Mouse (Mus musculus) kidney, embryonic 16.5 days (tissue): ENCODE data around the gene Foxo1. TPM values are rescaled to one million over a fixed set of nuclear protein-coding genes. Genes with fewer than 3 reads are reported as not detected.

ENCODE experiments used
- ATAC-seq: fragments of 200-750 bp; cut with Nextera tagmentation; 2 replicates; pipeline ENCODE4 v1.8.0; 2017; ENCODE audit warnings: moderate TSS enrichment; ENCODE audit not compliant: low FRiP score, low TSS enrichment
- H3K27ac ChIP-seq: fragments of 300-500 bp; sonication (generic); 2 replicates; pipeline ENCODE4 v1.5.1; 2014; ENCODE audit warnings: low read length
- H3K27me3 ChIP-seq: fragments of 300-500 bp; sonication (generic); 2 replicates; pipeline ENCODE4 v1.6.1; 2014; ENCODE audit warnings: low read length, control low read depth, mixed read lengths; ENCODE audit not compliant: insufficient read depth
- H3K36me3 ChIP-seq: fragments of 300-500 bp; sonication (generic); 2 replicates; pipeline ENCODE4 v1.6.1; 2014; ENCODE audit warnings: low read length, control low read depth, mixed read lengths; ENCODE audit not compliant: insufficient read depth
- H3K4me1 ChIP-seq: fragments of 300-500 bp; sonication (generic); 2 replicates; pipeline ENCODE4 v1.6.1; 2014; ENCODE audit warnings: low read length, control low read depth, mixed read lengths; ENCODE audit not compliant: insufficient read depth
- H3K4me2 ChIP-seq: fragments of 300-500 bp; sonication (generic); replicated peaks from 2 replicates; pipeline ENCODE4 v1.6.1; 2014; ENCODE audit warnings: low read depth, low read length
- H3K4me3 ChIP-seq: fragments of 300-500 bp; sonication (generic); 2 replicates; pipeline ENCODE4 v1.5.1; 2014; ENCODE audit warnings: mild to moderate bottlenecking, low read length
- H3K9ac ChIP-seq: fragments of 300-500 bp; sonication (generic); replicated peaks from 2 replicates; pipeline ENCODE4 v1.6.1; 2014; ENCODE audit warnings: low read length
- H3K9me3 ChIP-seq: fragments of 300-500 bp; sonication (generic); 2 replicates; pipeline ENCODE4 v1.6.1; 2016; ENCODE audit warnings: low read length, control low read depth
- WGBS: fragments of 180-500 bp; shearing (Covaris S2); extraction: QIAGEN DNeasy Blood & Tissue Kit; methylation state at CpG from one replicate; pipeline ENCODE4 v1.1.7; 2014; 5-methylcytosine and 5-hydroxymethylcytosine counted together
- polyA plus RNA-seq: library from polyadenylated mRNA; unstranded; fragments of >200 nt; fragmentation: Nextera tagmentation; extraction: Ambion mirVana; gene quantifications from 2 replicates; pipeline ENCODE4 v1.2.1, GENCODE M21; 2015

The Foxo1 gene
- polyA plus RNA-seq, 1 experiment from 2014 or later = 5.9 TPM

GRCm38 (mm10) chr3:52267293-52267651 is 864 bp upstream of the Foxo1 start:
- WGBS = 2% methylated on average over 15 of the region's 15 CpGs
- Histone ChIP-seq H3K9me3 (no peaks in the 10 kb centered on the region), H3K36me3 (no peaks in the 10 kb centered on the region), H3K27ac (no peak overlapping the region), H3K27me3 (0 out of 2 replicates have a peak, but pooled peaks cover 6% of the 10 kb centered on the region), H3K4me3 (peak overlapping the region; percentile 93), H3K9ac (peak overlapping the region; percentile 76), H3K4me1 (peaks cover 28% of the 10 kb centered on the region), H3K4me2 (peak overlapping the region; percentile 91)
- no peak for ATAC-seq

- Histone ChIP-seq H3K27ac (peak overlapping the region; percentile 94), H3K4me3 (peak overlapping the region; percentile 93), H3K4me2 (peak overlapping the region; percentile 91), H3K27me3 (0 out of 2 replicates have a peak, but pooled peaks cover 6% of the 10 kb centered on the region), H3K9ac (peak overlapping the region; percentile 92), H3K4me1 (peaks cover 30% of the 10 kb centered on the region), H3K36me3 (no peaks in the 10 kb centered on the region), H3K9me3 (no peaks in the 10 kb centered on the region)
- ATAC-seq = no peak; the same call in 1 of the 2 replicates
- WGBS = under 1% methylated on average over 39 of the region's 40 CpGs
Observed at GRCm38 (mm10) chr3:52268487-52268736, 276 bp downstream of the Foxo1 start.

GRCm38 (mm10) chr3:52268737-52269513 is 789 bp downstream of the Foxo1 start:
- no peaks in the 10 kb centered on the region for H3K9me3 ChIP-seq
- H3K27ac ChIP-seq = peak overlapping the region; percentile 94
- H3K4me3 ChIP-seq = peak overlapping the region; percentile 93
- peaks cover 30% of the 10 kb centered on the region for H3K4me1 ChIP-seq
- H3K9ac ChIP-seq = peak overlapping the region; percentile 92
- under 1% methylated on average over 85 of the region's 89 CpGs for WGBS
- no peaks in the 10 kb centered on the region for H3K36me3 ChIP-seq
- H3K4me2 ChIP-seq = peak overlapping the region; percentile 91
- H3K27me3 ChIP-seq = 0 out of 2 replicates have a peak, but pooled peaks cover 6% of the 10 kb centered on the region
- peak; percentile 31 for ATAC-seq

- peak overlapping the region; percentile 94 for H3K27ac ChIP-seq
Observed at GRCm38 (mm10) chr3:52269514-52270351, 1.6 kb downstream of the Foxo1 start.

DNA sequence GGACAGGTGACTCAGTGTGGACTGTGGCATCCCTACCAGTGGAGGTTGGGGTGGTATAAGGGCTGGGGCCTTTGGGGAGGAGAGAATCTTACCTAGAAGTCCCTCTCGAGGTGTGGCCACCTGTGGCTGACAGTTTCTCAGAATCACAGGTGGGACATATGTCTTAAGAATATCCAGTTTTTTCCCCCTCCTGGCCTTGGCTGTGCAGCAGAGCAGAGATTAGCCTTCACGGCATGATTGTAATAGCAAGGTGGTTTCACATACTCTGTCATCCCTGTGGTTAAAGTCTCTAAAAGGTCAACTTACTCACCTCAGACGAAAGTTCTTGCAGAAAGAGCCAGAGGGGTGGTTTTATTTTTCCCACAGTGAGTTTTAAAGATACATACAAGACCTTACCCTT is 2.4 kb downstream of the Foxo1 start:
- Histone ChIP-seq H3K27ac (peak overlapping the region; percentile 94; the same call in 1 of the 2 replicates), H3K36me3 (no peaks in the 10 kb centered on the region), H3K4me3 (peak overlapping the region; percentile 93), H3K4me2 (peak overlapping the region; percentile 91), H3K9me3 (no peaks in the 10 kb centered on the region), H3K9ac (peak overlapping the region; percentile 92), H3K4me1 (peaks cover 30% of the 10 kb centered on the region), H3K27me3 (0 out of 2 replicates have a peak, but pooled peaks cover 3% of the 10 kb centered on the region)
- 9% methylated on average over 3 of the region's 3 CpGs for WGBS
- ATAC-seq = peak; percentile 2; the same call in 1 of the 2 replicates

More at GRCm38 (mm10) chr3:52269514-52270351, 1.6 kb downstream of the Foxo1 start:
- Histone ChIP-seq H3K4me2 (peak overlapping the region; percentile 91), H3K4me3 (peak overlapping the region; percentile 93), H3K27me3 (0 out of 2 replicates have a peak, but pooled peaks cover 6% of the 10 kb centered on the region), H3K9ac (peak overlapping the region; percentile 92), H3K4me1 (peaks cover 30% of the 10 kb centered on the region), H3K9me3 (no peaks in the 10 kb centered on the region), H3K36me3 (no peaks in the 10 kb centered on the region)
- peak; percentile 67 for ATAC-seq
- under 1% methylated on average over 55 of the region's 55 CpGs for WGBS

- Histone ChIP-seq H3K27ac (no peak overlapping the region), H3K36me3 (no peaks in the 10 kb centered on the region), H3K4me3 (peak overlapping the region; percentile 2; the same call in 1 of the 2 replicates), H3K9me3 (no peaks in the 10 kb centered on the region), H3K27me3 (no peaks in the 10 kb centered on the region), H3K4me1 (peaks cover 30% of the 10 kb centered on the region), H3K4me2 (peak overlapping the region; percentile 91), H3K9ac (no peak overlapping the region)
- WGBS = 58% methylated on average over 5 of the region's 5 CpGs
- ATAC-seq = no peak
Observed at GRCm38 (mm10) chr3:52271376-52271775, 3.2 kb downstream of the Foxo1 start.

DNA sequence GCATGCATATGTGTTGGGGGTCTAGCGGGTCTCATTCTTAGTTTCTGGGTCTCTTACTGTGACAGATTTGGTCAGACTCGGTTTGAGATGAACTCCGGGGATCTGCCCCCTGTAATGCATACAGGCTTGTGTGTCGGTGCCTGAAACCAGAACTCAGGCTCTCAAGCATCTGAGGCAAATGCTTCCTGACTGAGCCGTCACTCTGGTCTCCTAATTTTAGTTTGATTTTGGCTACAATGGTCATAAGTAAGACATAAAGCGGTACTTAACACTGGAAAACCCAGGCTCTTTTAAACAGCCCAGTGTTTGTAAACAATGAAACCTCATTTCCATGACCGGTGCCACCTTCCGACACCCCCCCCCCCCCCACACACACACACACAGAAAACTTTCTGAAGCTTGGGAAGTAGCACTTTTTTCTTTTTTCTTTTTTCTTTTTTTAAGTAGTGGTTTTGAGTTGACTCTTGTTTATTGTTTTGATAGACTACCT is 4.3 kb downstream of the Foxo1 start:
- no peak for ATAC-seq
- Histone ChIP-seq H3K9ac (no peak overlapping the region), H3K9me3 (no peaks in the 10 kb centered on the region), H3K36me3 (no peaks in the 10 kb centered on the region), H3K4me1 (peaks cover 22% of the 10 kb centered on the region), H3K4me2 (peak overlapping the region; percentile 91; the same call in 1 of the 2 replicates), H3K27ac (no peak overlapping the region), H3K27me3 (no peaks in the 10 kb centered on the region), H3K4me3 (no peak overlapping the region)
- 66% methylated on average over 8 of the region's 8 CpGs for WGBS

GRCm38 (mm10) chr3:52274475-52274874 is 6.3 kb downstream of the Foxo1 start:
- H3K4me3 ChIP-seq = no peak overlapping the region
- no peaks in the 10 kb centered on the region for H3K27me3 ChIP-seq
- ATAC-seq = no peak
- no peak overlapping the region for H3K27ac ChIP-seq
- no peak overlapping the region for H3K9ac ChIP-seq
- peaks cover 22% of the 10 kb centered on the region for H3K4me1 ChIP-seq
- H3K36me3 ChIP-seq = peaks cover 3% of the 10 kb centered on the region; the same call in 1 of the 2 replicates
- H3K9me3 ChIP-seq = 0 out of 2 replicates have a peak, but pooled peaks cover 2% of the 10 kb centered on the region
- H3K4me2 ChIP-seq = no peak overlapping the region

DNA sequence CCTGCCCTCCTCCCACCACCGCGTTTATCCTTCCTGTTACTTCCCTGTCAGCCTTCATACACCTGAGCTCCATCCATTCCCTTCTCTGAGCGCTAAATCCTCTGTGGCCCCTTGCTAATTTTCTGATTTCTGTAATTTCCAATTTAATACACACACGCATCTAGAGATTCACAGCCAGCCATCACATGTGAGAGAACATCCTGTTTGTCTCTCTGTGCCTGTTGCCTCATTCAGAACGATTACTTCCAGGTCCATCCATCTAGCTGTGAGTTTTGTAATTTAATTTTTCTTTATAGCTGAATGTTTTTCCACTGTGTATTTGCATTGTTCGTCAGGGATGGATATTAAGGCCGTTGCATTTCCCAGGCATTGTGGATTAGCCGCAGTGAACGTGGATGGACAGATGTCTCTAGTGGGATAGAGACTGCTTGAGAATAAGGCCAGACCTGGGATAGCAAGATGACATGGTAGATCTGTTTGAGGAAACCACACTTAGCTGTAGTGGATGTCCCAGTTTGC is 7.0 kb downstream of the Foxo1 start:
- H3K9me3 ChIP-seq = 0 out of 2 replicates have a peak, but pooled peaks cover 2% of the 10 kb centered on the region
- ATAC-seq = no peak
- peaks cover 22% of the 10 kb centered on the region for H3K4me1 ChIP-seq
- H3K27ac ChIP-seq = no peak overlapping the region
- H3K4me3 ChIP-seq = no peak overlapping the region
- no peak overlapping the region for H3K4me2 ChIP-seq
- WGBS = 85% methylated on average over 9 of the region's 9 CpGs
- H3K27me3 ChIP-seq = no peaks in the 10 kb centered on the region
- H3K36me3 ChIP-seq = peaks cover 3% of the 10 kb centered on the region; the same call in 1 of the 2 replicates
- no peak overlapping the region for H3K9ac ChIP-seq
